Comparison of ENCODE assay signal across 29 mouse cellular contexts in the genomic region with DNA sequence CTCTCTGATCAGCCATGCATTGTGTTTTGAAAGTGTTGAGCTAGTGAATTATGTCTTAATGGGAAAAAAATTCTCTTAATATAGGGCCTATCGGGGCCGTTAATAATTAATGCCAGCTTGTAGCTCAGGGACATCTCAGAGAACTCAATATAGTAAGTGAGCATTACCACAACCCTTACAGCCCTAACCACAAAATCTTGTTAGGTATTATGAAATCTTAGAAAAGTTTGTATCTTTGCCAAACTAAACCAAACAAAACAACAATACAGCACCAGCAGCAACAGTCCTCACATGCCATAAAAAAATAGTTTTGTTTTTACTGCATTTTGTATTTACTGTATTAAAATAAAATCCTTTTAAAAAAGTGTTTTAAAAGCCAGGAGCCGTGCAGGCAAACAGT.
DNase-seq lines count a peak whose midpoint lies in the region; ATAC-seq and TF ChIP-seq lines count a peak whose summit lies in the region.
"Had no signal": no experiment of that assay in that cellular context is flagged by ENCODE, and none has a peak within 500 bp of the region (broad histone marks: within the 10 kb centered on the region; RNA-seq: fewer than 3 reads in every experiment).

No protein-coding gene starts in this region.

- ATAC-seq in liver, embryonic 11.5 days (replicated peaks; ENCODE audit: low FRiP score), result no peak
- peak; percentile 73 for ATAC-seq in Patski
- ATAC-seq: forebrain, embryonic 13.5 days; forebrain, embryonic 16.5 days; intestine, postnatal 0 days had no signal

- H3K4me3 ChIP-seq in liver, adult 2 months (ENCODE audit: insufficient read depth, low read depth, low read length), result no peak overlapping the region
- H3K4me3 ChIP-seq in liver, embryonic 11.5 days (ENCODE audit: low read depth, low read length), result no peak overlapping the region
- H3K4me3 ChIP-seq in myocyte, result no peak overlapping the region
- H3K4me3 ChIP-seq: embryonic facial prominence, embryonic 10.5 days; embryonic facial prominence, embryonic 13.5 days; erythroblast, embryonic 14.5 days; forebrain, embryonic 10.5 days; forebrain, embryonic 13.5 days; heart, embryonic 12.5 days; heart, embryonic 15.5 days; hindbrain, embryonic 12.5 days; hindbrain, embryonic 15.5 days had no signal

- no peak overlapping the region for H3K9ac ChIP-seq in liver, adult 2 months (ENCODE audit: low read depth, low read length)
- H3K9ac ChIP-seq in liver, embryonic 11.5 days (ENCODE audit: low read depth, low read length), result no peak overlapping the region
- H3K9ac ChIP-seq: embryonic facial prominence, embryonic 13.5 days; forebrain, embryonic 13.5 days; heart, embryonic 12.5 days; heart, embryonic 15.5 days; hindbrain, embryonic 12.5 days; hindbrain, embryonic 15.5 days had no signal

- CTCF ChIA-PET in Patski (lab: Charles Lee), result no interaction called here

- H3K36me3 ChIP-seq in liver, adult 2 months (ENCODE audit: control insufficient read depth, insufficient read depth, low read length), result no peaks in the 10 kb centered on the region
- H3K36me3 ChIP-seq in liver, embryonic 11.5 days (ENCODE audit: control insufficient read depth, insufficient read depth, low read length), result no peaks in the 10 kb centered on the region
- H3K36me3 ChIP-seq in myocyte (ENCODE audit: control insufficient read depth, insufficient read depth), result no peaks in the 10 kb centered on the region
- H3K36me3 ChIP-seq: embryonic facial prominence, embryonic 10.5 days; embryonic facial prominence, embryonic 13.5 days; forebrain, embryonic 10.5 days; heart, embryonic 12.5 days; heart, embryonic 15.5 days; hindbrain, embryonic 12.5 days; hindbrain, embryonic 15.5 days had no signal

- TF ChIP-seq POLR2A in liver, adult 2 months (IDR thresholded peaks at IDR 0.05; ENCODE audit: extremely low read depth, insufficient read depth, low read length), result no peak
- TF ChIP-seq POLR2A in myocyte (IDR thresholded peaks at IDR 0.05; ENCODE audit: insufficient read length, low read depth), result no peak

- no peak overlapping the region for H3ac ChIP-seq in myocyte (ENCODE audit: control insufficient read depth, insufficient read length)

- in situ Hi-C loops in Patski (cut with MboI; ENCODE audit: low pct_unique_long_range_greater_than_20kb), result no loop called here

- no peaks in the 10 kb centered on the region for H3K9me3 ChIP-seq in liver, embryonic 11.5 days (ENCODE audit: control insufficient read depth, low read length)
- H3K9me3 ChIP-seq: embryonic facial prominence, embryonic 10.5 days; embryonic facial prominence, embryonic 13.5 days; forebrain, embryonic 10.5 days; forebrain, embryonic 13.5 days; heart, embryonic 12.5 days; heart, embryonic 15.5 days; hindbrain, embryonic 12.5 days; hindbrain, embryonic 15.5 days had no signal

- no peaks in the 10 kb centered on the region; the same call in 1 of the 2 replicates for H3K4me1 ChIP-seq in liver, adult 2 months (ENCODE audit: control insufficient read depth, insufficient read depth, low read length)
- no peaks in the 10 kb centered on the region for H3K4me1 ChIP-seq in liver, embryonic 11.5 days (replicated peaks; ENCODE audit: control insufficient read depth, insufficient read depth, low read length)
- H3K4me1 ChIP-seq: embryonic facial prominence, embryonic 10.5 days; embryonic facial prominence, embryonic 13.5 days; forebrain, embryonic 10.5 days; heart, embryonic 12.5 days; heart, embryonic 15.5 days; hindbrain, embryonic 15.5 days had no signal

- TF ChIP-seq CTCF in liver, adult 2 months (IDR thresholded peaks at IDR 0.05; ENCODE audit: low read depth, low read length), result no peak
- TF ChIP-seq CTCF in Patski (IDR thresholded peaks at IDR 0.05), result no peak

- H3K79me2 ChIP-seq in liver, adult 2 months (ENCODE audit: control insufficient read depth, insufficient read depth, low read length), result no peaks in the 10 kb centered on the region
- H3K79me2 ChIP-seq in myocyte (ENCODE audit: control insufficient read depth, insufficient read depth), result no peaks in the 10 kb centered on the region

- H3K27ac ChIP-seq in liver, adult 2 months (replicated peaks; ENCODE audit: insufficient read depth, low read depth, low read length), result no peak overlapping the region
- no peak overlapping the region for H3K27ac ChIP-seq in liver, embryonic 11.5 days (ENCODE audit: low read depth, low read length)
- H3K27ac ChIP-seq: embryonic facial prominence, embryonic 10.5 days; embryonic facial prominence, embryonic 13.5 days; forebrain, embryonic 10.5 days; forebrain, embryonic 13.5 days; heart, embryonic 15.5 days; hindbrain, embryonic 12.5 days; hindbrain, embryonic 15.5 days had no signal

- no peak overlapping the region for H3K4me2 ChIP-seq in liver, embryonic 11.5 days
- H3K4me2 ChIP-seq in myocyte (ENCODE audit: low read depth), result no peak overlapping the region
- H3K4me2 ChIP-seq: embryonic facial prominence, embryonic 13.5 days; forebrain, embryonic 13.5 days; heart, embryonic 12.5 days; heart, embryonic 15.5 days; hindbrain, embryonic 12.5 days; hindbrain, embryonic 15.5 days had no signal

- 91% methylated on average over 3 of the region's 3 CpGs for WGBS in liver, adult 2 months
- 83% methylated on average over 3 of the region's 3 CpGs for WGBS in liver, embryonic 11.5 days

- DNase-seq in liver, adult 2 months (ENCODE audit: extremely low read depth, low read depth, low spot score), result peak; percentile 13
- DNase-seq in liver, embryonic 11.5 days (ENCODE audit: low spot score), result no peak
- DNase-seq in Patski (ENCODE audit: low read depth, low spot score), result peak; percentile 12
- peak; percentile 12 for DNase-seq in fibroblast of lung, adult 2 months (ENCODE audit: low read depth)
- DNase-seq in frontal cortex, postnatal 25 days (ENCODE audit: low spot score in 2 of 2), result no peak
- DNase-seq in kidney, adult 11 months, result no peak
- no peak for DNase-seq in cerebellum, adult 11 months
- DNase-seq: adrenal gland, adult 8-10 months; adrenal gland, postnatal 25 days; cerebellum, adult 18-20 months; cerebellum, adult 9-10 months; gastrocnemius, postnatal 10 days; gastrocnemius, postnatal 36 days; heart, adult 18-20 months; heart, postnatal 10 days; heart, postnatal 4 days; kidney, adult 8-10 months had no signal

- H3K27me3 ChIP-seq in liver, adult 2 months (ENCODE audit: control insufficient read depth, insufficient read depth, low read length), result no peaks in the 10 kb centered on the region
- H3K27me3 ChIP-seq in liver, embryonic 11.5 days (replicated peaks; ENCODE audit: control insufficient read depth, insufficient read depth, low read length), result no peaks in the 10 kb centered on the region
- H3K27me3 ChIP-seq in Patski (no peaks in the 10 kb centered on the region), myocyte (ENCODE audit: control insufficient read depth, insufficient read depth, insufficient read length) (no peaks in the 10 kb centered on the region)
- H3K27me3 ChIP-seq: forebrain, embryonic 13.5 days; heart, embryonic 12.5 days; heart, embryonic 15.5 days; hindbrain, embryonic 12.5 days; hindbrain, embryonic 15.5 days had no signal

- POLR2A ChIA-PET in Patski (lab: Charles Lee), result no interaction called here

TF ChIP-seq in myocyte, 11 proteins besides CTCF, POLR2A, EP300 and RAD21:
- no peak for TF ChIP-seq TCF3 (IDR thresholded peaks at IDR 0.05; ENCODE audit: insufficient read length, low read depth)
- peak; percentile 42; the same call in 1 of the 2 replicates for TF ChIP-seq CEBPB (IDR thresholded peaks at IDR 0.05; ENCODE audit: insufficient read depth, poor library complexity, severe bottlenecking)

Comparison
In these comparisons a context has a peak if more than half of its experiments do, and no peak if none do; other contexts are left out.
1. DNase-seq: peak in liver, adult 2 months (single experiment), Patski (single experiment) and fibroblast of lung, adult 2 months (single experiment); none in liver, embryonic 11.5 days (single experiment), frontal cortex, postnatal 25 days (0 of 2), kidney, adult 11 months (single experiment) and cerebellum, adult 11 months (single experiment).